Mouse (Mus musculus): ENCODE results near the gene Blm.

Gene Blm

GRCm38 (mm10) chr7:80435594-80435993 is 99.3 kb downstream of the Blm start:
- DNase-seq, result no peak

GRCm38 (mm10) chr7:80429661-80430060 is 105.3 kb downstream of the Blm start:
- no peak for DNase-seq

- DNase-seq, result no peak
Observed at GRCm38 (mm10) chr7:80427730-80428129, 107.2 kb downstream of the Blm start.

GRCm38 (mm10) chr7:80426363-80426762 is 108.6 kb downstream of the Blm start:
- no peak for DNase-seq

- no peak for DNase-seq
Observed at GRCm38 (mm10) chr7:80424722-80425121, 110.2 kb downstream of the Blm start.

GRCm38 (mm10) chr7:80422759-80423480 is 112.0 kb downstream of the Blm start:
- DNase-seq, result peak; percentile 71

GRCm38 (mm10) chr7:80421576-80421975 is 113.3 kb downstream of the Blm start:
- DNase-seq, result no peak

- DNase-seq, result no peak
Observed at GRCm38 (mm10) chr7:80420586-80420985, 114.3 kb downstream of the Blm start.

- no peak for DNase-seq
Observed at GRCm38 (mm10) chr7:80419278-80419677, 115.6 kb downstream of the Blm start.

GRCm38 (mm10) chr7:80418036-80418435 is 116.9 kb downstream of the Blm start:
- no peak for DNase-seq

- no peak for DNase-seq
Observed at GRCm38 (mm10) chr7:80417601-80418000, 117.3 kb downstream of the Blm start.

GRCm38 (mm10) chr7:80416969-80417368 is 118.0 kb downstream of the Blm start:
- DNase-seq, result no peak

GRCm38 (mm10) chr7:80414303-80414855 is 120.5 kb downstream of the Blm start:
- no peak for DNase-seq

GRCm38 (mm10) chr7:80413512-80414302 is 121.2 kb downstream of the Blm start:
- no peak for DNase-seq

GRCm38 (mm10) chr7:80412781-80413180 is 122.1 kb downstream of the Blm start:
- no peak for DNase-seq

- DNase-seq, result no peak
Observed at GRCm38 (mm10) chr7:80412279-80412678, 122.6 kb downstream of the Blm start.

GRCm38 (mm10) chr7:80410380-80410779 is 124.5 kb downstream of the Blm start:
- no peak for DNase-seq

- no peak for DNase-seq
Observed at GRCm38 (mm10) chr7:80407712-80408111, 127.2 kb downstream of the Blm start.

- DNase-seq, result no peak
Observed at GRCm38 (mm10) chr7:80406186-80406585, 128.7 kb downstream of the Blm start.

- no peak for DNase-seq
Observed at GRCm38 (mm10) chr7:80405188-80405695, 129.7 kb downstream of the Blm start, which contains the start of gene Furin. Furin (minus strand) TSS chr7:80405436.

Measured in cerebellum, adult 11-12 months (tissue).